Mouse (Mus musculus): ENCODE measurements around the gene Adamts4. TPM values are rescaled to one million over a fixed set of nuclear protein-coding genes. Genes with fewer than 3 reads are reported as not detected.
A peak's percentile ranks its signal among the peaks of the same experiment; 100 is the strongest.

Gene Adamts4
- polyA plus RNA-seq, 1 experiment from 2014 or later: 5.2 TPM

- H3K9ac ChIP-seq (ENCODE audit: low read depth, low read length): peak within 1 kb of the TSS; percentile 64
- peak; percentile 84 for TF ChIP-seq CTCF (IDR thresholded peaks at IDR 0.05; ENCODE audit: low read depth)
- H3K27ac ChIP-seq: peak within 1 kb of the TSS; percentile 88
- ATAC-seq (replicated peaks; ENCODE audit: low FRiP score, low read depth): peak; percentile 98
- H3K27me3 ChIP-seq (ENCODE audit: insufficient read depth, low read length): no peaks in the 10 kb centered on the region
- H3K36me3 ChIP-seq (ENCODE audit: insufficient read depth, low read length): peaks cover 10% of the 10 kb centered on the region
- peak within 1 kb of the TSS; percentile 49 for H3K4me3 ChIP-seq (replicated peaks; ENCODE audit: low read depth, low read length)
- WGBS: 3% methylated on average over 28 of the region's 28 CpGs
- DNase-seq (ENCODE audit: low spot score): peak; percentile 100
- peak within 1 kb of the TSS; percentile 92 for H3K4me2 ChIP-seq (ENCODE audit: low read length)
- peaks cover 11% of the 10 kb centered on the region for H3K4me1 ChIP-seq (replicated peaks; ENCODE audit: insufficient read depth, low read length)
- no peaks in the 10 kb centered on the region for H3K9me3 ChIP-seq (replicated peaks; ENCODE audit: low read length)
Observed at GRCm38 (mm10) chr1:171222238-171223155, 27.7 kb upstream of the Adamts4 start, which contains the start of gene Tomm40l. Gene Tomm40l (minus strand): TSS chr1:171222514.

- H3K4me2 ChIP-seq (ENCODE audit: low read length): peak overlapping the region; percentile 32; the same call in 1 of the 2 replicates
- ATAC-seq (replicated peaks; ENCODE audit: low FRiP score, low read depth) (no peak), DNase-seq (ENCODE audit: low spot score) (no peak)
- no peaks in the 10 kb centered on the region for H3K27me3 ChIP-seq (ENCODE audit: insufficient read depth, low read length)
- peaks cover 11% of the 10 kb centered on the region for H3K4me1 ChIP-seq (replicated peaks; ENCODE audit: insufficient read depth, low read length)
- peak overlapping the region; percentile 19; the same call in 1 of the 2 replicates for H3K4me3 ChIP-seq (replicated peaks; ENCODE audit: low read depth, low read length)
- no peak for TF ChIP-seq CTCF (IDR thresholded peaks at IDR 0.05; ENCODE audit: low read depth)
- peaks cover 10% of the 10 kb centered on the region for H3K36me3 ChIP-seq (ENCODE audit: insufficient read depth, low read length)
- H3K27ac ChIP-seq: peak overlapping the region; percentile 88
- no peaks in the 10 kb centered on the region for H3K9me3 ChIP-seq (replicated peaks; ENCODE audit: low read length)
- 78% methylated on average over 6 of the region's 6 CpGs for WGBS
- 0 out of 2 replicates have a peak overlapping the region, but pooled peaks have one; percentile 25 for H3K9ac ChIP-seq (ENCODE audit: low read depth, low read length)
Observed at GRCm38 (mm10) chr1:171223168-171223567, 27.1 kb upstream of the Adamts4 start.

GRCm38 (mm10) chr1:171223796-171224195 lies 26.4 kb upstream of the Adamts4 start:
- no peaks in the 10 kb centered on the region for H3K27me3 ChIP-seq (ENCODE audit: insufficient read depth, low read length)
- no peak overlapping the region for H3K27ac ChIP-seq
- 76% methylated on average over 2 of the region's 2 CpGs for WGBS
- no peaks in the 10 kb centered on the region for H3K9me3 ChIP-seq (replicated peaks; ENCODE audit: low read length)
- H3K4me3 ChIP-seq (replicated peaks; ENCODE audit: low read depth, low read length): no peak overlapping the region
- no peak for ATAC-seq (replicated peaks; ENCODE audit: low FRiP score, low read depth)
- peaks cover 11% of the 10 kb centered on the region for H3K4me1 ChIP-seq (replicated peaks; ENCODE audit: insufficient read depth, low read length)
- DNase-seq (ENCODE audit: low spot score): no peak
- H3K4me2 ChIP-seq (ENCODE audit: low read length): no peak overlapping the region
- peaks cover 10% of the 10 kb centered on the region for H3K36me3 ChIP-seq (ENCODE audit: insufficient read depth, low read length)
- H3K9ac ChIP-seq (ENCODE audit: low read depth, low read length): no peak overlapping the region
- TF ChIP-seq CTCF (IDR thresholded peaks at IDR 0.05; ENCODE audit: low read depth): no peak

GRCm38 (mm10) chr1:171224857-171225256 lies 25.4 kb upstream of the Adamts4 start, which contains the start of gene Apoa2:
Gene Apoa2 (plus strand): TSS chr1:171225054.
- Histone ChIP-seq H3K4me2 (ENCODE audit: low read length) (no peak within 1 kb of the TSS), H3K9me3 (replicated peaks; ENCODE audit: low read length) (no peaks in the 10 kb centered on the region), H3K4me3 (replicated peaks; ENCODE audit: low read depth, low read length) (no peak within 1 kb of the TSS), H3K4me1 (replicated peaks; ENCODE audit: insufficient read depth, low read length) (peaks cover 11% of the 10 kb centered on the region), H3K27me3 (ENCODE audit: insufficient read depth, low read length) (no peaks in the 10 kb centered on the region), H3K9ac (ENCODE audit: low read depth, low read length) (no peak within 1 kb of the TSS), H3K27ac (no peak within 1 kb of the TSS; the same call in 1 of the 2 replicates), H3K36me3 (ENCODE audit: insufficient read depth, low read length) (peaks cover under 1% of the 10 kb centered on the region)
- no peak for TF ChIP-seq CTCF (IDR thresholded peaks at IDR 0.05; ENCODE audit: low read depth)
- WGBS: 63% methylated on average over 5 of the region's 5 CpGs
- DNase-seq (ENCODE audit: low spot score) (no peak), ATAC-seq (replicated peaks; ENCODE audit: low FRiP score, low read depth) (no peak)

- no peak for TF ChIP-seq CTCF (IDR thresholded peaks at IDR 0.05; ENCODE audit: low read depth)
- ATAC-seq (replicated peaks; ENCODE audit: low FRiP score, low read depth): no peak
- no peaks in the 10 kb centered on the region for H3K36me3 ChIP-seq (ENCODE audit: insufficient read depth, low read length)
- H3K9ac ChIP-seq (ENCODE audit: low read depth, low read length): no peak overlapping the region
- H3K27ac ChIP-seq: no peak overlapping the region
- no peak overlapping the region for H3K4me2 ChIP-seq (ENCODE audit: low read length)
- H3K4me1 ChIP-seq (replicated peaks; ENCODE audit: insufficient read depth, low read length): peaks cover 6% of the 10 kb centered on the region; the same call in 1 of the 2 replicates
- no peak overlapping the region for H3K4me3 ChIP-seq (replicated peaks; ENCODE audit: low read depth, low read length)
- no peaks in the 10 kb centered on the region for H3K9me3 ChIP-seq (replicated peaks; ENCODE audit: low read length)
- H3K27me3 ChIP-seq (ENCODE audit: insufficient read depth, low read length): no peaks in the 10 kb centered on the region
- no peak for DNase-seq (ENCODE audit: low spot score)
- WGBS: 55% methylated on average over 4 of the region's 4 CpGs
Observed at GRCm38 (mm10) chr1:171226780-171227179, 23.4 kb upstream of the Adamts4 start.

- no peak for TF ChIP-seq CTCF (IDR thresholded peaks at IDR 0.05; ENCODE audit: low read depth)
- Histone ChIP-seq H3K36me3 (ENCODE audit: insufficient read depth, low read length) (no peaks in the 10 kb centered on the region), H3K9ac (ENCODE audit: low read depth, low read length) (no peak overlapping the region), H3K4me3 (replicated peaks; ENCODE audit: low read depth, low read length) (no peak overlapping the region), H3K27me3 (ENCODE audit: insufficient read depth, low read length) (no peaks in the 10 kb centered on the region), H3K4me2 (ENCODE audit: low read length) (no peak overlapping the region), H3K27ac (no peak overlapping the region), H3K9me3 (replicated peaks; ENCODE audit: low read length) (no peaks in the 10 kb centered on the region), H3K4me1 (replicated peaks; ENCODE audit: insufficient read depth, low read length) (0 out of 2 replicates have a peak, but pooled peaks cover 6% of the 10 kb centered on the region)
- ATAC-seq (replicated peaks; ENCODE audit: low FRiP score, low read depth): no peak
- no peak for DNase-seq (ENCODE audit: low spot score)
- WGBS: 95% methylated on average over 1 of the region's 1 CpGs
Observed at GRCm38 (mm10) chr1:171227879-171228278, 22.3 kb upstream of the Adamts4 start.
